Mouse (Mus musculus): Measurements from ENCODE around the gene Swsap1. TPM values are rescaled to one million over a fixed set of nuclear protein-coding genes. Genes with fewer than 3 reads are reported as not detected.
A peak's percentile ranks its signal among the peaks of the same experiment; 100 is the strongest.

The Swsap1 gene
- polyA plus RNA-seq, 1 experiment from 2014 or later, result 4.8 TPM

DNA sequence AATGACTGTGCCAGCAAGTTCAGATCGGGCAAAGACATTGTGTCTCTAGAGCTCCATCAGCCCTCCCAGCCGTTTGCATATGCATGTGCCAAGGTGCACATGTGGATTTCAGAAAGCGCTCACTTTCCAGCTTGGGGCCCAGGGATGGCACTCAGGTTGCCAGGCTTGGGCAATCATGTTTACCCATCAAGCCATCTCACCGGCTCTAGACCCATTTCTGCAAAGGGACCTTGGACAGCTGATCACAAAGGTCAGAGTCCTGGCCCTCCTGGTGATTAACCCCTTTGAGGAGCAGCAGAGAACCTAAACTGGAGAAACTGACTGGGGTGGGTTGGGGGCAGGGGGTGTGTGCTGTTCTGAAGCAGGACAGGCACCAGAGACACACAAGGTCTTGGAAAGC is 36.7 kb downstream of the Swsap1 start:
- no peak overlapping the region for H3K27ac ChIP-seq (ENCODE audit: poor library complexity, severe bottlenecking)
- H3K27me3 ChIP-seq (replicated peaks), result peaks cover 80% of the 10 kb centered on the region

GRCm38 (mm10) chr9:21996178-21996867 is 40.8 kb downstream of the Swsap1 start:
- H3K27me3 ChIP-seq (replicated peaks), result peaks cover 48% of the 10 kb centered on the region
- no peak overlapping the region for H3K4me3 ChIP-seq
- no peaks in the 10 kb centered on the region; the same call in 1 of the 2 replicates for H3K9me3 ChIP-seq (replicated peaks)
- no peak for ATAC-seq (ENCODE audit: insufficient number of reproducible peaks, low FRiP score)
- 84% methylated on average over 3 of the region's 3 CpGs for WGBS
- no peak overlapping the region for H3K27ac ChIP-seq (ENCODE audit: poor library complexity, severe bottlenecking)
- H3K36me3 ChIP-seq, result no peaks in the 10 kb centered on the region
- no peak overlapping the region for H3K9ac ChIP-seq
- H3K4me1 ChIP-seq (replicated peaks), result no peaks in the 10 kb centered on the region
- no peak overlapping the region for H3K4me2 ChIP-seq

More for the DNA sequence above, 36.7 kb downstream of the Swsap1 start:
- Histone ChIP-seq H3K36me3 (no peaks in the 10 kb centered on the region), H3K9ac (no peak overlapping the region), H3K9me3 (replicated peaks) (no peaks in the 10 kb centered on the region; the same call in 1 of the 2 replicates), H3K4me1 (replicated peaks) (peaks cover 23% of the 10 kb centered on the region), H3K4me3 (no peak overlapping the region), H3K4me2 (no peak overlapping the region)
- no peak for ATAC-seq (ENCODE audit: insufficient number of reproducible peaks, low FRiP score)
- WGBS, result 68% methylated on average over 4 of the region's 4 CpGs

GRCm38 (mm10) chr9:22000296-22000695 is 44.7 kb downstream of the Swsap1 start:
- Histone ChIP-seq H3K27me3 (replicated peaks) (peaks cover 9% of the 10 kb centered on the region; the same call in 1 of the 2 replicates), H3K4me2 (no peak overlapping the region), H3K27ac (ENCODE audit: poor library complexity, severe bottlenecking) (no peak overlapping the region), H3K4me3 (no peak overlapping the region), H3K9me3 (replicated peaks) (no peaks in the 10 kb centered on the region; the same call in 1 of the 2 replicates), H3K9ac (no peak overlapping the region), H3K36me3 (peaks cover 14% of the 10 kb centered on the region), H3K4me1 (replicated peaks) (peaks cover 20% of the 10 kb centered on the region)
- WGBS, result 86% methylated on average over 6 of the region's 6 CpGs
- ATAC-seq (ENCODE audit: insufficient number of reproducible peaks, low FRiP score), result no peak

- no peak overlapping the region for H3K4me2 ChIP-seq
These were observed 46.1 kb downstream of the Swsap1 start for GRCm38 (mm10) chr9:22001633-22002032.

GRCm38 (mm10) chr9:22002194-22003162 is 46.9 kb downstream of the Swsap1 start, which contains the start of the genes Ccdc151 and Prkcsh:
Ccdc151 (minus strand) TSS chr9:22002634.
Prkcsh (plus strand) TSS chr9:22002806.
- Histone ChIP-seq H3K9me3 (replicated peaks) (no peaks in the 10 kb centered on the region), H3K4me2 (peak within 1 kb of the TSS; percentile 76), H3K27me3 (replicated peaks) (peaks cover 9% of the 10 kb centered on the region; the same call in 1 of the 2 replicates), H3K4me1 (replicated peaks) (peaks cover 20% of the 10 kb centered on the region), H3K27ac (ENCODE audit: poor library complexity, severe bottlenecking) (no peak within 1 kb of the TSS; the same call in 1 of the 2 replicates), H3K36me3 (peaks cover 36% of the 10 kb centered on the region), H3K9ac (peak within 1 kb of the TSS; percentile 73), H3K4me3 (peak within 1 kb of the TSS; percentile 62)
- 6% methylated on average over 57 of the region's 57 CpGs for WGBS
- peak; percentile 99 for ATAC-seq (ENCODE audit: insufficient number of reproducible peaks, low FRiP score)

More at GRCm38 (mm10) chr9:22001633-22002032, 46.1 kb downstream of the Swsap1 start:
- Histone ChIP-seq H3K9ac (no peak overlapping the region), H3K4me1 (replicated peaks) (peaks cover 20% of the 10 kb centered on the region), H3K36me3 (peaks cover 27% of the 10 kb centered on the region), H3K27ac (ENCODE audit: poor library complexity, severe bottlenecking) (no peak overlapping the region), H3K4me3 (no peak overlapping the region), H3K27me3 (replicated peaks) (peaks cover 9% of the 10 kb centered on the region; the same call in 1 of the 2 replicates), H3K9me3 (replicated peaks) (no peaks in the 10 kb centered on the region)
- WGBS, result 79% methylated on average over 4 of the region's 4 CpGs
- no peak for ATAC-seq (ENCODE audit: insufficient number of reproducible peaks, low FRiP score)

GRCm38 (mm10) chr9:22003163-22003554 is 47.6 kb downstream of the Swsap1 start:
- ATAC-seq (ENCODE audit: insufficient number of reproducible peaks, low FRiP score), result no peak
- Histone ChIP-seq H3K36me3 (peaks cover 42% of the 10 kb centered on the region), H3K4me2 (peak overlapping the region; percentile 76), H3K4me3 (peak overlapping the region; percentile 62), H3K9me3 (replicated peaks) (no peaks in the 10 kb centered on the region), H3K27ac (ENCODE audit: poor library complexity, severe bottlenecking) (no peak overlapping the region; the same call in 1 of the 2 replicates), H3K4me1 (replicated peaks) (peaks cover 20% of the 10 kb centered on the region), H3K9ac (peak overlapping the region; percentile 73), H3K27me3 (replicated peaks) (peaks cover 9% of the 10 kb centered on the region; the same call in 1 of the 2 replicates)
- WGBS, result under 1% methylated on average over 18 of the region's 18 CpGs

- Histone ChIP-seq H3K36me3 (peaks cover 56% of the 10 kb centered on the region), H3K4me2 (no peak overlapping the region), H3K27ac (ENCODE audit: poor library complexity, severe bottlenecking) (no peak overlapping the region), H3K27me3 (replicated peaks) (no peaks in the 10 kb centered on the region), H3K4me1 (replicated peaks) (peaks cover 20% of the 10 kb centered on the region), H3K9ac (no peak overlapping the region), H3K4me3 (no peak overlapping the region), H3K9me3 (replicated peaks) (no peaks in the 10 kb centered on the region)
- no peak for ATAC-seq (ENCODE audit: insufficient number of reproducible peaks, low FRiP score)
- 93% methylated on average over 12 of the region's 12 CpGs for WGBS
These were observed 49.0 kb downstream of the Swsap1 start for GRCm38 (mm10) chr9:22004546-22004945.

Other genes with a start within 250 kb of the Swsap1 start
- gene Ldlr, start 232.3 kb upstream of the Swsap1 start, polyA plus RNA-seq (2016; fragmentation: Nextera tagmentation; extraction: Ambion mirVana), result 26.0 and 30.8 TPM in 2 replicates
- 84.5 and 86.8 TPM in 2 replicates for gene Spc24, start 195.5 kb upstream of the Swsap1 start, polyA plus RNA-seq (2016; fragmentation: Nextera tagmentation; extraction: Ambion mirVana)
- 18.9 and 19.9 TPM in 2 replicates for gene Kank2, start 157.0 kb upstream of the Swsap1 start, polyA plus RNA-seq (2016; fragmentation: Nextera tagmentation; extraction: Ambion mirVana)
- 1.7 and 1.9 TPM in 2 replicates for gene Angptl8, start 120.2 kb upstream of the Swsap1 start, polyA plus RNA-seq (2016; fragmentation: Nextera tagmentation; extraction: Ambion mirVana)
- 52.3 and 59.0 TPM in 2 replicates for gene Dock6, start 103.1 kb upstream of the Swsap1 start, polyA plus RNA-seq (2016; fragmentation: Nextera tagmentation; extraction: Ambion mirVana)
- gene Rab3d, start 37.6 kb upstream of the Swsap1 start, polyA plus RNA-seq (2016; fragmentation: Nextera tagmentation; extraction: Ambion mirVana), result 10.5 and 12.2 TPM in 2 replicates
- 2.7 and 3.8 TPM in 2 replicates for gene Ccdc159, start 28.3 kb upstream of the Swsap1 start, polyA plus RNA-seq (2016; fragmentation: Nextera tagmentation; extraction: Ambion mirVana)
- 38.3 and 38.4 TPM in 2 replicates for gene Tmem205, start 28.2 kb upstream of the Swsap1 start, polyA plus RNA-seq (2016; fragmentation: Nextera tagmentation; extraction: Ambion mirVana)
- gene Plppr2, start 18.7 kb upstream of the Swsap1 start, polyA plus RNA-seq (2016; fragmentation: Nextera tagmentation; extraction: Ambion mirVana), result 8.2 and 8.4 TPM in 2 replicates
- 10.9 and 12.0 TPM in 2 replicates for gene Epor, start 7.8 kb downstream of the Swsap1 start, polyA plus RNA-seq (2016; fragmentation: Nextera tagmentation; extraction: Ambion mirVana)
- gene Rgl3, start 33.7 kb downstream of the Swsap1 start, polyA plus RNA-seq (2016; fragmentation: Nextera tagmentation; extraction: Ambion mirVana), result 1.7 and 2.0 TPM in 2 replicates
- 0.17 and 0.29 TPM in 2 replicates for gene Ccdc151, start 46.9 kb downstream of the Swsap1 start, polyA plus RNA-seq (2016; fragmentation: Nextera tagmentation; extraction: Ambion mirVana)
- gene Prkcsh, start 47.1 kb downstream of the Swsap1 start, polyA plus RNA-seq (2016; fragmentation: Nextera tagmentation; extraction: Ambion mirVana), result 79.5 and 81.4 TPM in 2 replicates
- 0.13 and 0.40 TPM in 2 replicates for gene Elavl3, start 96.3 kb downstream of the Swsap1 start, polyA plus RNA-seq (2016; fragmentation: Nextera tagmentation; extraction: Ambion mirVana)
- not detected in 2 replicates for gene Gm49318, start 115.5 kb downstream of the Swsap1 start, polyA plus RNA-seq (2016; fragmentation: Nextera tagmentation; extraction: Ambion mirVana)
- gene Zfp653, start 115.6 kb downstream of the Swsap1 start, polyA plus RNA-seq (2016; fragmentation: Nextera tagmentation; extraction: Ambion mirVana), result 9.8 and 10.0 TPM in 2 replicates
- 49.3 and 51.4 TPM in 2 replicates for gene Ecsit, start 129.7 kb downstream of the Swsap1 start, polyA plus RNA-seq (2016; fragmentation: Nextera tagmentation; extraction: Ambion mirVana)
- 391 and 421 TPM in 2 replicates for gene Cnn1, start 143.5 kb downstream of the Swsap1 start, polyA plus RNA-seq (2016; fragmentation: Nextera tagmentation; extraction: Ambion mirVana)
- gene Elof1, start 161.4 kb downstream of the Swsap1 start, polyA plus RNA-seq (2016; fragmentation: Nextera tagmentation; extraction: Ambion mirVana), result 102 and 104 TPM in 2 replicates
- gene Acp5, start 180.0 kb downstream of the Swsap1 start, polyA plus RNA-seq (2016; fragmentation: Nextera tagmentation; extraction: Ambion mirVana), result 28.9 and 31.6 TPM in 2 replicates
- 43.8 and 45.2 TPM in 2 replicates for gene Pigyl, start 201.1 kb downstream of the Swsap1 start, polyA plus RNA-seq (2016; fragmentation: Nextera tagmentation; extraction: Ambion mirVana)
- gene Zfp872, start 232.3 kb downstream of the Swsap1 start, polyA plus RNA-seq (2016; fragmentation: Nextera tagmentation; extraction: Ambion mirVana), result 0.17 TPM in 1 of 2 replicates, not detected in the other

Data from heart, embryonic 12.5 days (tissue).